Mouse (Mus musculus): ENCODE measurements at regions not wholly inside any gene's neighbourhood (a gene's known extent, or its start where the extent isn't known, plus 50 kb on each side); places are given as distances from the start of the nearest gene placed in this dataset.

GRCm38 (mm10) chr4:153288362-153288761 is 194.2 kb downstream of the Ajap1 start:
- no peaks in the 10 kb centered on the region for H3K27me3 ChIP-seq
- ATAC-seq (no peak), DNase-seq (ENCODE audit: low read depth, low spot score) (no peak)
- TF ChIP-seq CTCF (IDR thresholded peaks at IDR 0.05), result no peak
- CTCF ChIA-PET, result no interaction called here
- POLR2A ChIA-PET, result no interaction called here
- in situ Hi-C loops (cut with MboI; ENCODE audit: low pct_unique_long_range_greater_than_20kb), result no loop called here

GRCm38 (mm10) chr4:153284209-153284608 is 198.4 kb downstream of the Ajap1 start:
- POLR2A ChIA-PET, result no interaction called here
- no peak for ATAC-seq
- CTCF ChIA-PET, result no interaction called here

GRCm38 (mm10) chr4:153276571-153276970 is 206.0 kb downstream of the Ajap1 start:
- CTCF ChIA-PET, result no interaction called here
- POLR2A ChIA-PET, result no interaction called here
- no peaks in the 10 kb centered on the region for H3K27me3 ChIP-seq
- TF ChIP-seq CTCF (IDR thresholded peaks at IDR 0.05), result no peak
- ATAC-seq, result no peak
- in situ Hi-C loops (cut with MboI; ENCODE audit: low pct_unique_long_range_greater_than_20kb), result no loop called here
- no peak for DNase-seq (ENCODE audit: low read depth, low spot score)

More at GRCm38 (mm10) chr4:153284209-153284608, 198.4 kb downstream of the Ajap1 start:
- H3K27me3 ChIP-seq, result no peaks in the 10 kb centered on the region
- in situ Hi-C loops (cut with MboI; ENCODE audit: low pct_unique_long_range_greater_than_20kb), result no loop called here
- TF ChIP-seq CTCF (IDR thresholded peaks at IDR 0.05), result no peak
- DNase-seq (ENCODE audit: low read depth, low spot score), result no peak

- H3K27me3 ChIP-seq, result no peaks in the 10 kb centered on the region
- in situ Hi-C loops (cut with MboI; ENCODE audit: low pct_unique_long_range_greater_than_20kb), result no loop called here
- DNase-seq (ENCODE audit: low read depth, low spot score) (no peak), ATAC-seq (no peak)
- ChIA-PET POLR2A (no interaction called here), CTCF (no interaction called here)
- TF ChIP-seq CTCF (IDR thresholded peaks at IDR 0.05), result no peak
Measured at GRCm38 (mm10) chr4:153271376-153271775, 211.2 kb downstream of the Ajap1 start.

GRCm38 (mm10) chr4:153263216-153263805 is 219.3 kb downstream of the Ajap1 start:
- ATAC-seq (no peak), DNase-seq (ENCODE audit: low read depth, low spot score) (no peak)
- ChIA-PET POLR2A (no interaction called here), CTCF (no interaction called here)
- in situ Hi-C loops (cut with MboI; ENCODE audit: low pct_unique_long_range_greater_than_20kb), result no loop called here
- no peaks in the 10 kb centered on the region for H3K27me3 ChIP-seq
- no peak for TF ChIP-seq CTCF (IDR thresholded peaks at IDR 0.05)

- POLR2A ChIA-PET, result no interaction called here
Measured at GRCm38 (mm10) chr4:153260941-153261557, 221.6 kb downstream of the Ajap1 start.

GRCm38 (mm10) chr4:153251943-153252342 is 230.7 kb downstream of the Ajap1 start:
- in situ Hi-C loops (cut with MboI; ENCODE audit: low pct_unique_long_range_greater_than_20kb), result no loop called here
- ATAC-seq, result no peak
- no peak for DNase-seq (ENCODE audit: low read depth, low spot score)
- ChIA-PET CTCF (no interaction called here), POLR2A (no interaction called here)
- no peaks in the 10 kb centered on the region for H3K27me3 ChIP-seq
- no peak for TF ChIP-seq CTCF (IDR thresholded peaks at IDR 0.05)

More at GRCm38 (mm10) chr4:153260941-153261557, 221.6 kb downstream of the Ajap1 start:
- DNase-seq (ENCODE audit: low read depth, low spot score) (no peak), ATAC-seq (no peak)
- in situ Hi-C loops (cut with MboI; ENCODE audit: low pct_unique_long_range_greater_than_20kb), result no loop called here
- no peaks in the 10 kb centered on the region for H3K27me3 ChIP-seq
- no peak for TF ChIP-seq CTCF (IDR thresholded peaks at IDR 0.05)
- CTCF ChIA-PET, result no interaction called here

- ChIA-PET CTCF (no interaction called here), POLR2A (no interaction called here)
- no peak for TF ChIP-seq CTCF (IDR thresholded peaks at IDR 0.05)
- in situ Hi-C loops (cut with MboI; ENCODE audit: low pct_unique_long_range_greater_than_20kb), result no loop called here
- no peak for ATAC-seq
- DNase-seq (ENCODE audit: low read depth, low spot score), result no peak
- H3K27me3 ChIP-seq, result no peaks in the 10 kb centered on the region
Measured at GRCm38 (mm10) chr4:153251311-153251710, 231.3 kb downstream of the Ajap1 start.

GRCm38 (mm10) chr4:153236680-153237079 is 245.9 kb downstream of the Ajap1 start:
- DNase-seq (ENCODE audit: low read depth, low spot score) (no peak), ATAC-seq (no peak)
- TF ChIP-seq CTCF (IDR thresholded peaks at IDR 0.05), result no peak
- POLR2A ChIA-PET, result no interaction called here
- CTCF ChIA-PET, result no interaction called here
- no peaks in the 10 kb centered on the region for H3K27me3 ChIP-seq
- in situ Hi-C loops (cut with MboI; ENCODE audit: low pct_unique_long_range_greater_than_20kb), result no loop called here

- in situ Hi-C loops (cut with MboI; ENCODE audit: low pct_unique_long_range_greater_than_20kb), result no loop called here
- H3K27me3 ChIP-seq, result no peaks in the 10 kb centered on the region
- ChIA-PET POLR2A (interaction anchor here (0.8 kb wide), 1 partner anchor 91 kb away, joined by 3 read pairs; no protein-coding TSS in a partner anchor), CTCF (no interaction called here)
- no peak for DNase-seq (ENCODE audit: low read depth, low spot score)
- no peak for TF ChIP-seq CTCF (IDR thresholded peaks at IDR 0.05)
- ATAC-seq, result no peak
Measured at GRCm38 (mm10) chr4:153233762-153234161, 248.8 kb downstream of the Ajap1 start.

- no peak for TF ChIP-seq CTCF (IDR thresholded peaks at IDR 0.05)
- ChIA-PET CTCF (no interaction called here), POLR2A (no interaction called here)
- ATAC-seq (no peak), DNase-seq (ENCODE audit: low read depth, low spot score) (no peak)
- in situ Hi-C loops (cut with MboI; ENCODE audit: low pct_unique_long_range_greater_than_20kb), result no loop called here
- no peaks in the 10 kb centered on the region for H3K27me3 ChIP-seq
Measured at GRCm38 (mm10) chr4:153229221-153229620, 253.4 kb downstream of the Ajap1 start.
